Mouse (Mus musculus): ENCODE results near the gene Fam129c.

GRCm38 (mm10) chr8:71597451-71597850 lies at the start of gene Fam129c:
- no peak for TF ChIP-seq CTCF (IDR thresholded peaks at IDR 0.05; ENCODE audit: control insufficient read depth, insufficient read depth, insufficient replicate concordance, low read depth, low read length)
- no peak for TF ChIP-seq POLR2A (IDR thresholded peaks at IDR 0.05; ENCODE audit: control insufficient read depth, low read depth, low read length)
